Mouse (Mus musculus) spleen, postnatal 14 days (tissue): ENCODE data around the gene Dnaaf3.

Experiments used
- DNase-seq, 2 experiments: peaks; one replicate each; pipeline ENCODE4 v3.0.0; 2021 to 2022; ENCODE audit warnings: low spot score in 2 of 2

Dnaaf3 gene

GRCm38 (mm10) chr7:4522292-4522691 is 10.0 kb downstream of the Dnaaf3 start:
- no peak for DNase-seq

GRCm38 (mm10) chr7:4521231-4522003 is 10.8 kb downstream of the Dnaaf3 start:
- no peak for DNase-seq

- DNase-seq, result no peak
Observed at GRCm38 (mm10) chr7:4518487-4518886, 13.8 kb downstream of the Dnaaf3 start.

- DNase-seq, result no peak
Observed at GRCm38 (mm10) chr7:4516332-4517050, 15.8 kb downstream of the Dnaaf3 start, which contains the start of gene Tnnt1. TSS of gene Tnnt1 (minus strand) at chr7:4516382.

GRCm38 (mm10) chr7:4515853-4516252 is 16.4 kb downstream of the Dnaaf3 start:
- DNase-seq, result no peak

GRCm38 (mm10) chr7:4513829-4514712 is 18.2 kb downstream of the Dnaaf3 start:
- no peak for DNase-seq

GRCm38 (mm10) chr7:4513236-4513635 is 19.0 kb downstream of the Dnaaf3 start:
- peak in 1 of 2 experiments; percentile 41 for DNase-seq

- DNase-seq, result no peak
Observed at GRCm38 (mm10) chr7:4511489-4512224, 20.6 kb downstream of the Dnaaf3 start.

GRCm38 (mm10) chr7:4509863-4510608 is 22.2 kb downstream of the Dnaaf3 start:
- DNase-seq, result peak; percentile 33 to 67

GRCm38 (mm10) chr7:4508739-4509116 is 23.5 kb downstream of the Dnaaf3 start:
- DNase-seq, result no peak

GRCm38 (mm10) chr7:4508062-4508738 is 24.1 kb downstream of the Dnaaf3 start:
- no peak for DNase-seq

- no peak for DNase-seq
Observed at GRCm38 (mm10) chr7:4507220-4507619, 25.0 kb downstream of the Dnaaf3 start.

- DNase-seq, result no peak
Observed at GRCm38 (mm10) chr7:4504646-4505435, 27.4 kb downstream of the Dnaaf3 start.

GRCm38 (mm10) chr7:4503858-4504257 is 28.4 kb downstream of the Dnaaf3 start:
- no peak for DNase-seq

- DNase-seq, result no peak
Observed at GRCm38 (mm10) chr7:4503100-4503499, 29.2 kb downstream of the Dnaaf3 start.

GRCm38 (mm10) chr7:4502421-4503090 is 29.7 kb downstream of the Dnaaf3 start:
- no peak for DNase-seq

GRCm38 (mm10) chr7:4501558-4502397 is 30.5 kb downstream of the Dnaaf3 start, which contains the start of gene Ppp1r12c:
TSS of gene Ppp1r12c (minus strand) at chr7:4501680.
- DNase-seq, result peak; percentile 92 to 96
